In the genomic region with DNA sequence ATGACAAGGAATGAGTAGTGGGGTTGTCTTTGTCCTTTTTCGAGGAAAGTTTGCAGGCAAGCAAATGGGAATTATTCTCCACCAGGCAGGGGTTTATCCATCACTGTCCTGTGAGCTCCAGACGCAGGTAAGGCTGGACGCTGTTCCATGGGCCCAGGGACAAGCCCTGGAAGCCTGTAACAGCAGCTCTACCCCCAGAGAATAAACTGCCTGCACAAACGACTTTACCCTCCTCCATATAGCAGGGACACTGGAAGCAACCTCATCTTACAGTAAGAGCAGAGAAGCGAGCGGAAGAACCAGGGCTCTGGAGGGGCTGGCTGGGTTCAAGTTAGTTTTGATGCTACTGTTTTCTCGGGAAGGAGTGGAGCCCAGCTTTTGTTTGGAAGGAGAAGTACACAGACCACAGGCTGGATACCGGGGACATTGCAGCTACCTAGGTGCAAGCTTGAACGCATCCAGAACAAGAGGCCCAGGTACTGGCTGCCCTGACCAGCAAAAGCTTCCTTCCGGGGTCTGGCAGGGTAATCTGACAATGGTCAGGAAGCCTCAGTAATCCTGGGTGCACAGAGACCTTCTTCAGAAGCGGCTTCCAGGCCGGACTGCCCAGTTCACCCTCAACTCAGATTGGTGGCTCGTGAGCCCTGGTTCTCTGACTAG, we compare ENCODE assay signal across 11 mouse cellular contexts. TPM values are rescaled to one million over a fixed set of nuclear protein-coding genes. Genes with fewer than 3 reads are reported as not detected.
DNase-seq lines count a peak whose midpoint lies in the region; ATAC-seq and TF ChIP-seq lines count a peak whose summit lies in the region.
"Had no signal": no experiment of that assay in that cellular context is flagged by ENCODE, and none has a peak within 500 bp of the region (broad histone marks: within the 10 kb centered on the region; RNA-seq: fewer than 3 reads in every experiment).

No protein-coding gene starts in this region.

- peak overlapping the region; percentile 99 for H3K4me2 ChIP-seq in kidney, embryonic 14.5 days (replicated peaks; ENCODE audit: low read depth, low read length)
- peak overlapping the region; percentile 98; the same call in 1 of the 2 replicates for H3K4me2 ChIP-seq in embryonic facial prominence, embryonic 12.5 days (replicated peaks)
- H3K4me2 ChIP-seq in hindbrain, embryonic 12.5 days (replicated peaks), result peak overlapping the region; percentile 91
- H3K4me2 ChIP-seq in midbrain, embryonic 14.5 days (ENCODE audit: low read length), result peak overlapping the region; percentile 92

- no peak overlapping the region for H3K9ac ChIP-seq in kidney, embryonic 14.5 days (ENCODE audit: low read depth, low read length)
- H3K9ac ChIP-seq in embryonic facial prominence, embryonic 12.5 days, result no peak overlapping the region
- H3K9ac ChIP-seq in hindbrain, embryonic 12.5 days, result peak overlapping the region; percentile 72; the same call in 1 of the 2 replicates
- peak overlapping the region; percentile 69 for H3K9ac ChIP-seq in midbrain, embryonic 14.5 days (replicated peaks; ENCODE audit: low read length)

- H3K4me1 ChIP-seq in kidney, embryonic 14.5 days (ENCODE audit: control insufficient read depth, insufficient read depth, low read length), result peaks cover 22% of the 10 kb centered on the region; the same call in 1 of the 2 replicates
- H3K4me1 ChIP-seq in kidney, adult 2 months (ENCODE audit: control insufficient read depth, insufficient read depth, low read length), result no peaks in the 10 kb centered on the region
- H3K4me1 ChIP-seq in embryonic facial prominence, embryonic 12.5 days, result peaks cover 14% of the 10 kb centered on the region
- H3K4me1 ChIP-seq in hindbrain, embryonic 12.5 days, result peaks cover 58% of the 10 kb centered on the region
- peaks cover 52% of the 10 kb centered on the region for H3K4me1 ChIP-seq in midbrain, embryonic 14.5 days (ENCODE audit: control insufficient read depth, insufficient read depth, low read length)

- no peak for TF ChIP-seq POLR2A in kidney, adult 2 months (IDR thresholded peaks at IDR 0.05; ENCODE audit: low read depth, low read length)

- ATAC-seq in kidney, embryonic 14.5 days (ENCODE audit: low FRiP score, low TSS enrichment), result no peak
- no peak for ATAC-seq in embryonic facial prominence, embryonic 12.5 days (ENCODE audit: insufficient number of reproducible peaks, insufficient read depth, low FRiP score, low TSS enrichment)
- ATAC-seq in hindbrain, embryonic 12.5 days (ENCODE audit: low FRiP score), result no peak
- no peak for ATAC-seq in midbrain, embryonic 14.5 days (ENCODE audit: low FRiP score, low TSS enrichment)

- peaks cover 60% of the 10 kb centered on the region for H3K27me3 ChIP-seq in kidney, embryonic 14.5 days (ENCODE audit: control insufficient read depth, insufficient read depth, low read length)
- H3K27me3 ChIP-seq in kidney, adult 2 months (replicated peaks; ENCODE audit: control insufficient read depth, insufficient read depth, low read length), result peaks cover 7% of the 10 kb centered on the region; the same call in 1 of the 2 replicates
- H3K27me3 ChIP-seq in embryonic facial prominence, embryonic 12.5 days, result peaks cover 68% of the 10 kb centered on the region
- peaks cover 38% of the 10 kb centered on the region for H3K27me3 ChIP-seq in hindbrain, embryonic 12.5 days
- no peaks in the 10 kb centered on the region for H3K27me3 ChIP-seq in midbrain, embryonic 14.5 days (ENCODE audit: control insufficient read depth, insufficient read depth, low read length)

- H3K9me3 ChIP-seq in kidney, embryonic 14.5 days (ENCODE audit: control insufficient read depth, low read length), result no peaks in the 10 kb centered on the region
- no peaks in the 10 kb centered on the region for H3K9me3 ChIP-seq in embryonic facial prominence, embryonic 12.5 days
- no peaks in the 10 kb centered on the region for H3K9me3 ChIP-seq in hindbrain, embryonic 12.5 days (replicated peaks)
- no peaks in the 10 kb centered on the region for H3K9me3 ChIP-seq in midbrain, embryonic 14.5 days (ENCODE audit: control insufficient read depth, low read length)

- no peaks in the 10 kb centered on the region for H3K36me3 ChIP-seq in kidney, embryonic 14.5 days (ENCODE audit: control insufficient read depth, insufficient read depth, low read length)
- no peaks in the 10 kb centered on the region for H3K36me3 ChIP-seq in kidney, adult 2 months (ENCODE audit: control insufficient read depth, insufficient read depth, low read length)
- no peaks in the 10 kb centered on the region for H3K36me3 ChIP-seq in embryonic facial prominence, embryonic 12.5 days
- H3K36me3 ChIP-seq in hindbrain, embryonic 12.5 days, result no peaks in the 10 kb centered on the region
- no peaks in the 10 kb centered on the region for H3K36me3 ChIP-seq in midbrain, embryonic 14.5 days (ENCODE audit: control insufficient read depth, insufficient read depth, low read length)

- TF ChIP-seq CTCF in kidney, adult 2 months (conservative IDR thresholded peaks at IDR 0.05; ENCODE audit: insufficient read depth, insufficient read length, low read depth, low read length), result no peak

- 5% methylated on average over 13 of the region's 13 CpGs for whole genome bisulfite sequencing in kidney, embryonic 14.5 days
- WGBS in kidney, adult 2 months, result 11% methylated on average over 13 of the region's 13 CpGs
- 3% methylated on average over 13 of the region's 13 CpGs for WGBS in embryonic facial prominence, embryonic 12.5 days
- WGBS in hindbrain, embryonic 12.5 days, result 4% methylated on average over 13 of the region's 13 CpGs
- whole genome bisulfite sequencing in midbrain, embryonic 14.5 days, result 7% methylated on average over 13 of the region's 13 CpGs

- H3K27ac ChIP-seq in kidney, embryonic 14.5 days (ENCODE audit: low read depth, low read length), result no peak overlapping the region
- no peak overlapping the region for H3K27ac ChIP-seq in kidney, adult 2 months (ENCODE audit: insufficient read depth, low read depth, low read length)
- H3K27ac ChIP-seq in embryonic facial prominence, embryonic 12.5 days, result no peak overlapping the region
- peak overlapping the region; percentile 96 for H3K27ac ChIP-seq in hindbrain, embryonic 12.5 days
- peak overlapping the region; percentile 90 for H3K27ac ChIP-seq in midbrain, embryonic 14.5 days (replicated peaks; ENCODE audit: low read depth, low read length)

- H3K4me3 ChIP-seq in kidney, embryonic 14.5 days (ENCODE audit: low read length), result peak overlapping the region; percentile 48
- no peak overlapping the region for H3K4me3 ChIP-seq in kidney, adult 2 months (ENCODE audit: insufficient read depth, low read depth, low read length)
- H3K4me3 ChIP-seq in embryonic facial prominence, embryonic 12.5 days, result no peak overlapping the region
- peak overlapping the region; percentile 43 for H3K4me3 ChIP-seq in hindbrain, embryonic 12.5 days
- H3K4me3 ChIP-seq in midbrain, embryonic 14.5 days (replicated peaks; ENCODE audit: low read depth, low read length), result peak overlapping the region; percentile 43

- DNase-seq in kidney, adult 2 months, result no peak
- peak; percentile 44 for DNase-seq in midbrain, embryonic 14.5 days
- no peak for DNase-seq in lung, postnatal 14 days
- DNase-seq in ovary, postnatal 14 days (ENCODE audit: low spot score), result no peak
- DNase-seq in adrenal gland, adult 2 months, result no peak
- DNase-seq: cerebellum, postnatal 36 days; gastrocnemius, postnatal 25 days; lung, postnatal 36 days had no signal

RNA-seq across cellular contexts. Expression of gene Scrt2, which starts 31.6 kb away (rescaled TPM):
- not detected in 2 replicates for polyA plus RNA-seq in kidney, embryonic 14.5 days (2014; fragmentation: Nextera tagmentation; extraction: Ambion mirVana)
- not detected in 2 replicates for polyA plus RNA-seq in kidney, adult 2 months (2012; rRNA removed)
- 1.4 and 1.9 TPM in 2 replicates for polyA plus RNA-seq in embryonic facial prominence, embryonic 12.5 days (2016; fragmentation: Nextera tagmentation; extraction: Ambion mirVana)
- polyA plus RNA-seq in hindbrain, embryonic 12.5 days (2016; fragmentation: Nextera tagmentation; extraction: Ambion mirVana), result 26.8 and 28.3 TPM in 2 replicates
- 16.4 and 18.4 TPM in 2 replicates for polyA plus RNA-seq in midbrain, embryonic 14.5 days (2014; fragmentation: Nextera tagmentation; extraction: Ambion mirVana)
- under 1 TPM; 0.21 to 0.35 TPM for total RNA-seq in adrenal gland, adult 2 months (2021)
- 0.27 and 0.36 TPM in 2 replicates for polyA plus RNA-seq in adrenal gland, adult 2 months (2012; rRNA removed)
- total RNA-seq: gastrocnemius, postnatal 25 days had no signal

RNA-seq across cellular contexts. Expression of gene Slc52a3, which starts 53.4 kb away (rescaled TPM):
- 3.4 and 6.8 TPM in 2 replicates for polyA plus RNA-seq in kidney, embryonic 14.5 days (2014; fragmentation: Nextera tagmentation; extraction: Ambion mirVana)
- 17.4 and 23.6 TPM in 2 replicates for polyA plus RNA-seq in kidney, adult 2 months (2012; rRNA removed)
- polyA plus RNA-seq in embryonic facial prominence, embryonic 12.5 days (2016; fragmentation: Nextera tagmentation; extraction: Ambion mirVana), result 1.2 TPM in 2 replicates
- 1.5 TPM in 2 replicates for polyA plus RNA-seq in hindbrain, embryonic 12.5 days (2016; fragmentation: Nextera tagmentation; extraction: Ambion mirVana)
- polyA plus RNA-seq in midbrain, embryonic 14.5 days (2014; fragmentation: Nextera tagmentation; extraction: Ambion mirVana), result 0.42 and 0.74 TPM in 2 replicates
- total RNA-seq in adrenal gland, adult 2 months (2021), result 1 to 10 TPM; 3.1 to 5.4 TPM
- polyA plus RNA-seq in adrenal gland, adult 2 months (2012; rRNA removed), result 5.7 and 6.9 TPM in 2 replicates

RNA-seq across cellular contexts. Expression of gene Srxn1, which starts 55.6 kb away (rescaled TPM):
- 4.7 and 9.5 TPM in 2 replicates for polyA plus RNA-seq in kidney, embryonic 14.5 days (2014; fragmentation: Nextera tagmentation; extraction: Ambion mirVana)
- polyA plus RNA-seq in kidney, adult 2 months (2012; rRNA removed), result 113 and 135 TPM in 2 replicates
- polyA plus RNA-seq in embryonic facial prominence, embryonic 12.5 days (2016; fragmentation: Nextera tagmentation; extraction: Ambion mirVana), result 10.7 and 13.6 TPM in 2 replicates
- polyA plus RNA-seq in hindbrain, embryonic 12.5 days (2016; fragmentation: Nextera tagmentation; extraction: Ambion mirVana), result 13.8 and 15.3 TPM in 2 replicates
- polyA plus RNA-seq in midbrain, embryonic 14.5 days (2014; fragmentation: Nextera tagmentation; extraction: Ambion mirVana), result 11.5 and 17.4 TPM in 2 replicates
- total RNA-seq in adrenal gland, adult 2 months (2021), result 100 to 1,000 TPM; 188 to 772 TPM
- polyA plus RNA-seq in adrenal gland, adult 2 months (2012; rRNA removed), result 315 and 608 TPM in 2 replicates

Comparison
In these comparisons a context has a peak if more than half of its experiments do, and no peak if none do; other contexts are left out.
1. H3K4me3 ChIP-seq: peak in kidney, embryonic 14.5 days (single experiment), hindbrain, embryonic 12.5 days (single experiment) and midbrain, embryonic 14.5 days (single experiment); none in kidney, adult 2 months (single experiment) and embryonic facial prominence, embryonic 12.5 days (single experiment).
2. H3K27ac ChIP-seq: peak in hindbrain, embryonic 12.5 days (single experiment) and midbrain, embryonic 14.5 days (single experiment); none in kidney, embryonic 14.5 days (single experiment), kidney, adult 2 months (single experiment) and embryonic facial prominence, embryonic 12.5 days (single experiment).
3. H3K9ac ChIP-seq: peak in hindbrain, embryonic 12.5 days (single experiment) and midbrain, embryonic 14.5 days (single experiment); none in kidney, embryonic 14.5 days (single experiment) and embryonic facial prominence, embryonic 12.5 days (single experiment).
4. Peak in every context shown above with its lines, with median percentiles within 50 percentile points of each other: H3K4me2 ChIP-seq.